Mouse (Mus musculus) sigmoid colon, adult 10 weeks (tissue): ENCODE data around the gene Sez6l. TPM values are rescaled to one million over a fixed set of nuclear protein-coding genes. Genes with fewer than 3 reads are reported as not detected.

Experiments
- polyA plus RNA-seq: library from polyadenylated mRNA; stranded (reverse); fragments of 350-450 nt; fragmentation: Illumina TruSeq; extraction: RNeasy Lipid Tissue Mini Kit (QIAGEN cat#74804); gene quantifications from one replicate; pipeline ENCODE4 v1.2.3, GENCODE M21; 2014; ENCODE audit warnings: low read depth, low replicate concordance

Gene Sez6l
- polyA plus RNA-seq, result 0.28 TPM

DNA sequence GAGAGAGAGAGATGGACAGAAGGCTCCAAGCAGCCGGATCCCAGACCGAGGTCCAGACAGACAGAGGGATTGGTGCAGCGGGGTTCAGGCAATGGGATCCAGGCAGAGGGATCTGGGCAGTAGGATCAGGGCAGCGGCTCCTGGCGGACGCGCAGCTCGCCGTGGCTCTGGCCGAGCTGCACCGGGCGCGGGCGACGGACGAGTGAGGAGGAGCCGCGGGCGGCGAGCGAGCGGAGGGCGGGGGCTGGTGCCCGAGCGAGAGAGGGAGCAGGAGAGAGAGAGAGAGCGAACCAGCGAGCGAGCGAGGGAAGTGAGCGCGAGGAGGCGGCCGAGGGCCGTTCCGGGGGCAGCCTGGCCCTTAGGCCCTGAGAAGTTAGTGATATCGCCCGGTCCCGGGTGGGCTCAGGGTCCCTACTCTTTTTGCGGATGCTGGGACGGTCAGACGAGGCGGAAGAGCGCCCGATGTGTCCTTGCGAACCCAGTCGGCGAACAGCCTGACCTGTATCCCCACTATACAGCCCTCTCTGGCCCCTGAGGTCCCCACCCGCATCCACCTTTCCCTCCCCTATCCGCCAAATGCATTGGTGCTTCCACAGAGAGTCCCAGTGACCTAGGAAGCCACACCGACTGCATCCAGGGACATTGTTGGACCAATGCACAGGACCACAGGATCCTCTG, at the start of gene Sez6l:
Sez6l (minus strand) TSS at position 193 of the 678 bp plus-strand sequence.

DNA sequence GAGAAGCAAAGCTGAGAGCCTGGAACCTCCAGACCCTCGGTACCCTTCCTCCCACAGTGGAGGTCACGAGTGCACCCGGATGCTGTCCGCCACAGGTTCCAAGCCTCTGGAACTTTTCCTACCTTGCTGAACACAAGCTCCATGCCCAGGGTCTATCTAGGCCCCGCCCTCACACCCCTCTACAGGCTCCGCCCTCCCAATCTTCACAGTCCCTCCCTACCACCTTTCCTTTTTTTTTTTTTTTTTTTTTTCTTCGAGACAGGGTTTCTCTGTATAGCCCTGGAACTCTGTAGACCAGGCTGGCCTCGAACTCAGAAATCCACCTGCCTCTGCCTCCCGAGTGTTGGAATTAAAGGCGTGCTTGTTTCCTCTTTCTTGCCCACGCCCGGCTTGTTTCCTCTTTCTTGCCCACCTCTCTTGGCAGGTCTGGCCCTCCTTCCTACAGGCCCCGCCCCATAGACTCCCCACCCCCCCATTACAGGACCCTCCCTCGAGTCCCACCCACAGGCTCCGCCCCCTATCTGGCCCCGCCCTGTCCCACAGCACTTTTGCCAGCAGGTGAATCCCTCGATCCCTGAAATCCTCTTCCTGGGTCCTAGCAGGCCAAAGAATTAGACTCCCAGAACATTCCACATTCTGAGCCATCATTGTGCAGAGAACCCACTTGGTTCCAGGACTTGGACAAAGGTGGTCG, 128.1 kb downstream of the Sez6l start, which contains the start of gene Gm6588:
Gm6588 (plus strand) TSS at position 680 of the 694 bp plus-strand sequence.

DNA sequence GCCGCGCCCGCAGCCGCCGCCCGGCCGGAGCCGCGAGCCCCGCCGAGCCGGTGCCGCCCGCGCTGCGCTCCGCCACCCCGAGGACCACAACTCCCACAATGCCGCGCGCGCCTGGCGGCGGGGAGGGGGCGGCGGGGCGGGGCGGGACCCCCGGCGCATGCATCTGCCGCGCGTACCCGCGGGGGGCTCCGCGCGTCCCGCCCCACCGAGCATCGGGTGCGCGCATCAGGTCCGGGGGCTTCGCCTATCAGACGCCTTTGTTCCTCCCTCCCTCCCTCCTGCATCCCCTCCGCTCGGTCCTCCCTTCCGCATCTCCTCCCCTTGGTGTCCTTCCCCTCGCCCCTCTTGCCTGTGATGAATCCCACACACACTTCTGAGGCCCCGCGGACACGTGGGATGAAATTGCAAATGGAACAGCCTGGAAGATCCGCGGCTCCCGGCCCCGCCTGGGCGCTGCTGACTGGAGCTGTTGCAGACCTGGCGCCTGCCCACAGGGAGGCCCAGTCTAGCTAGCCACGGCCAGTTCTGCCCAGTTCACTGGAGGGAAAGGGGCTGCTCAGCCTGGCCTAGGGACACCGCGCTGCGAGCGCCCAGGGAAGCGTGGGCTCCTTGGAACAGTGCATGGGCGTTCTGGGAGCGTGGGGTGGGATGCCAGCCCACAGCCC, 182.1 kb downstream of the Sez6l start, which contains the start of gene Asphd2:
Asphd2 (minus strand) TSS at position 88 of the 665 bp plus-strand sequence.

Other genes starting within 250 kb of the Sez6l start
- not detected for gene Srrd, start 234.1 kb downstream of the Sez6l start, polyA plus RNA-seq
- 20.8 TPM for gene Hps4, start 234.1 kb downstream of the Sez6l start, polyA plus RNA-seq
- not detected for gene Gm6583, start 221.2 kb downstream of the Sez6l start, polyA plus RNA-seq
- not detected for gene Asphd2, start 182.3 kb downstream of the Sez6l start, polyA plus RNA-seq
- not detected for gene Gm6588, start 127.8 kb downstream of the Sez6l start, polyA plus RNA-seq